Mouse (Mus musculus) CH12.LX (cell line): ENCODE results near the gene Actn2.

ENCODE experiments used
- EP300 ChIP-seq: IDR thresholded peaks from 2 replicates; pipeline ENCODE4 v1.6.1; 2011; ENCODE audit warnings: low read length, improper control_type of control experiment
- JUN ChIP-seq: IDR thresholded peaks from 2 replicates; pipeline ENCODE4 v1.6.1; 2011; ENCODE audit warnings: low read depth, mild to moderate bottlenecking, low read length, improper control_type of control experiment, moderate library complexity; ENCODE audit not compliant: insufficient read depth
- MEF2A ChIP-seq: IDR thresholded peaks from 2 replicates; pipeline ENCODE4 v1.6.1; 2014; ENCODE audit warnings: low read depth, mild to moderate bottlenecking, inconsistent platforms, low read length, improper control_type of control experiment, borderline replicate concordance
- MXI1 ChIP-seq: IDR thresholded peaks from 2 replicates; pipeline ENCODE4 v1.6.1; 2011; ENCODE audit warnings: mild to moderate bottlenecking, low read depth, low read length, improper control_type of control experiment
- POLR2A ChIP-seq: IDR thresholded peaks from 2 replicates; pipeline ENCODE4 v1.6.1; 2011; ENCODE audit warnings: low read depth, mild to moderate bottlenecking, improper control_type of control experiment, low read length
- RAD21 ChIP-seq: IDR thresholded peaks from 2 replicates; pipeline ENCODE4 v1.6.1; 2011; ENCODE audit warnings: low read depth, mild to moderate bottlenecking, low read length, improper control_type of control experiment, moderate library complexity
- SMC3 ChIP-seq: IDR thresholded peaks from 2 replicates; pipeline ENCODE4 v1.6.1; 2011; ENCODE audit warnings: low read depth, low read length, improper control_type of control experiment
- USF1 ChIP-seq: IDR thresholded peaks from 2 replicates; pipeline ENCODE4 v1.6.1; 2014; ENCODE audit warnings: low read depth, mild to moderate bottlenecking, inconsistent platforms, low read length, improper control_type of control experiment
- USF2 ChIP-seq: conservative IDR thresholded peaks from 2 replicates; pipeline ENCODE4 v1.6.1; 2011; ENCODE audit warnings: low read depth, low read length, improper control_type of control experiment
- ZNF384 ChIP-seq: IDR thresholded peaks from 2 replicates; pipeline ENCODE4 v1.6.1; 2012; ENCODE audit warnings: low read depth, low read length, improper control_type of control experiment, inconsistent platforms

- TF ChIP-seq USF1 (no peak), POLR2A (no peak), MXI1 (no peak), JUN (no peak), SMC3 (no peak), ZNF384 (no peak), USF2 (no peak), MEF2A (no peak), EP300 (no peak), RAD21 (no peak)
Measured at GRCm38 (mm10) chr13:12339446-12339845, 1.1 kb downstream of the Actn2 start.
